ENCODE assay signal across 7 mouse cellular contexts in the genomic region with DNA sequence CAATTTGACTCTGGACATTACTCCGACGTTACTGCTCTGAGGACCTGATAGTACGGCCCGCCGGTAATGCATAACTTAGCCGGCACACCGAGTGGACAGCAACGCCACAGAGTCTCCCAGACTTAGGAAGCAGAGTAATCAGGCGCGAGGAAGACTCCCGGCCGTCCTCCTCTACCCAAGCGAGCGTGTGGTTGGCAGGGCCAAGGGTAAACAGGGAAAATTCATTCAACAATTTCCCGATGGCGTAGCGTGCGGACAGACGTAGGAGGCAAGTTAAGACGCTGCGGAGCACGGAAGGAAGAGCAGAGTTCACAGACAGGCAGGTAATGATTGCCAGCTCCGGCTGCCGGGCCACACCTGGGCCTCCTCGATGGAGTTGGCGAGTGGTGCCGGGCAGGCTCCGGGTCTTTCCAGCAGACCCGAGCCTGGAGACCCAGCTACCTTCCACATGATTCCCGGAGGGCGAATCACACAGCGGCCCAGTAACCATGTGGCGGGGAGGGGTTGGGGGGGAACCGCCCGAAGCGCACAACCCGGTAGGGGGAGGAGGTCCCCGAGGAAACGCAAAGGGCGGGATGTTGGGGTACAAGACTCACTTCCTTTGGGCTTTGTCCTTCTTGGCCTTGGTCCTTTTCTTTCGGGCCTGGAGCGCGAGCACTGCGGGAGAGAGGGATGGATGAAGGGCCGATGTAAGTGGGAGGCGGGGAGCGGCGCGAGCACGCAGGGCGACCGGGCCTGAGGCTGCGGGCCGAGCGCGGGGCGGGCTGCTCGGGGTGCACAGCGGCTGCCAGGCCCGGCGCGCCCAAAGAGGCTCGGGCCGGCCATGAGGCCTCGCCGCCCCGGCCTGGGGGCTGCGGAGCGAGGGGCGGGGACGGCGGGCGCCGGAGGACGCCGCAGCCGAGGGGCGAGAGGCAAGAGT. TPM values are rescaled to one million over a fixed set of nuclear protein-coding genes. Genes with fewer than 3 reads are reported as not detected.
A peak's percentile ranks its signal among the peaks of the same experiment; 100 is the strongest.
DNase-seq lines count a peak whose midpoint lies in the region; ATAC-seq and TF ChIP-seq lines count a peak whose summit lies in the region.

No protein-coding gene starts in this region.

- H3K36me3 ChIP-seq in intestine, embryonic 14.5 days (ENCODE audit: control insufficient read depth, insufficient read depth, low read length), result peaks cover 13% of the 10 kb centered on the region
- H3K36me3 ChIP-seq in midbrain, embryonic 10.5 days, result peaks cover 41% of the 10 kb centered on the region

- intact Hi-C loops in left cerebral cortex, postnatal 4 days (cut with DNase I), result loop anchor here (5.0 kb wide), 1 partner anchor 71 kb away; a partner anchor contains a TSS

- H3K4me3 ChIP-seq in cortical plate, adult 2 months (ENCODE audit: insufficient read depth, low read length), result peak overlapping the region; percentile 74
- H3K4me3 ChIP-seq in intestine, embryonic 14.5 days (ENCODE audit: low read depth, low read length), result peak overlapping the region; percentile 99
- peak overlapping the region; percentile 98 for H3K4me3 ChIP-seq in midbrain, embryonic 10.5 days

- peak; percentile 66 for DNase-seq in ZHBTc4 (ENCODE audit: low read depth, low spot score)
- DNase-seq in gastrocnemius, postnatal 25 days, result peak; percentile 36
- peak; percentile 81 for DNase-seq in intestine, embryonic 14.5 days (ENCODE audit: low spot score)
- peak; percentile 60 for DNase-seq in left cerebral cortex, postnatal 4 days
- DNase-seq in midbrain, embryonic 10.5 days (ENCODE audit: low spot score), result peak; percentile 70
- peak; percentile 16 for DNase-seq in skeletal muscle tissue, adult 2 months (ENCODE audit: low read depth, low spot score)

- H3K27me3 ChIP-seq in intestine, embryonic 14.5 days (replicated peaks; ENCODE audit: control insufficient read depth, insufficient read depth, low read length), result no peaks in the 10 kb centered on the region
- H3K27me3 ChIP-seq in midbrain, embryonic 10.5 days (ENCODE audit: low read depth, poor library complexity, severe bottlenecking), result no peaks in the 10 kb centered on the region

- no peaks in the 10 kb centered on the region for H3K9me3 ChIP-seq in intestine, embryonic 14.5 days (ENCODE audit: control insufficient read depth, low read length)
- no peaks in the 10 kb centered on the region for H3K9me3 ChIP-seq in midbrain, embryonic 10.5 days (replicated peaks)

- H3K4me1 ChIP-seq in cortical plate, adult 2 months (ENCODE audit: control insufficient read depth, insufficient read depth, low read length), result peaks cover 12% of the 10 kb centered on the region
- H3K4me1 ChIP-seq in intestine, embryonic 14.5 days (replicated peaks; ENCODE audit: control insufficient read depth, insufficient read depth, low read length), result peaks cover 12% of the 10 kb centered on the region
- peaks cover 42% of the 10 kb centered on the region for H3K4me1 ChIP-seq in midbrain, embryonic 10.5 days

- H3K4me2 ChIP-seq in intestine, embryonic 14.5 days (ENCODE audit: low read length), result peak overlapping the region; percentile 96

- under 1% methylated on average over 70 of the region's 78 CpGs for WGBS in intestine, embryonic 14.5 days
- under 1% methylated on average over 71 of the region's 78 CpGs for WGBS in midbrain, embryonic 10.5 days

- ATAC-seq in intestine, embryonic 14.5 days (replicated peaks; ENCODE audit: low FRiP score, low TSS enrichment, low read depth), result peak; percentile 74

- TF ChIP-seq POLR2A in cortical plate, adult 2 months (IDR thresholded peaks at IDR 0.05; ENCODE audit: extremely low read depth, insufficient read depth, low read length), result peak; percentile 51; the same call in 1 of the 2 replicates

- H3K9ac ChIP-seq in intestine, embryonic 14.5 days (ENCODE audit: low read length), result peak overlapping the region; percentile 96

- H3K27ac ChIP-seq in cortical plate, adult 2 months (ENCODE audit: insufficient read depth, low read length), result peak overlapping the region; percentile 13; the same call in 1 of the 2 replicates
- H3K27ac ChIP-seq in intestine, embryonic 14.5 days (ENCODE audit: low read depth), result peak overlapping the region; percentile 90
- peak overlapping the region; percentile 98 for H3K27ac ChIP-seq in midbrain, embryonic 10.5 days (replicated peaks)

- TF ChIP-seq CTCF in cortical plate, adult 2 months (IDR thresholded peaks at IDR 0.05; ENCODE audit: extremely low read depth, insufficient read depth, low read length), result no peak

RNA-seq across cellular contexts. Expression of a gene that starts 0.9 kb away (rescaled TPM):
- 68.5 and 70.7 TPM in 2 replicates for polyA plus RNA-seq in cortical plate, adult 2 months (2012; rRNA removed)
- 10 to 100 TPM; 25.0 to 31.4 TPM for total RNA-seq in gastrocnemius, postnatal 25 days (2021)
- polyA plus RNA-seq in intestine, embryonic 14.5 days (2014; fragmentation: Nextera tagmentation; extraction: Ambion mirVana), result 124 and 126 TPM in 2 replicates
- 100 to 1,000 TPM; 127 to 133 TPM for total RNA-seq in left cerebral cortex, postnatal 4 days (2021)
- 115 and 120 TPM in 2 replicates for polyA plus RNA-seq in midbrain, embryonic 10.5 days (2016; fragmentation: Nextera tagmentation; extraction: Ambion mirVana)

RNA-seq across cellular contexts. Expression of a gene that starts 46.2 kb away (rescaled TPM):
- 4.5 and 5.1 TPM in 2 replicates for polyA plus RNA-seq in cortical plate, adult 2 months (2012; rRNA removed)
- not detected for total RNA-seq in gastrocnemius, postnatal 25 days (2021)
- polyA plus RNA-seq in intestine, embryonic 14.5 days (2014; fragmentation: Nextera tagmentation; extraction: Ambion mirVana), result 1.5 and 2.0 TPM in 2 replicates
- total RNA-seq in left cerebral cortex, postnatal 4 days (2021), result 1 to 10 TPM; 7.4 to 8.1 TPM
- 1.2 and 1.5 TPM in 2 replicates for polyA plus RNA-seq in midbrain, embryonic 10.5 days (2016; fragmentation: Nextera tagmentation; extraction: Ambion mirVana)

Comparison
In these comparisons a context has a peak if more than half of its experiments do, and no peak if none do; other contexts are left out.
1. Peak in every context shown above with its lines: DNase-seq, ATAC-seq, H3K4me3 ChIP-seq and H3K27ac ChIP-seq.
2. DNase-seq: peak in every context shown above with its lines; median percentile 81 in intestine, embryonic 14.5 days; 70 in midbrain, embryonic 10.5 days; 66 in ZHBTc4; 60 in left cerebral cortex, postnatal 4 days; 36 in gastrocnemius, postnatal 25 days; 16 in skeletal muscle tissue, adult 2 months.
3. H3K27ac ChIP-seq: peak in every context shown above with its lines; median percentile 98 in midbrain, embryonic 10.5 days; 90 in intestine, embryonic 14.5 days; 13 in cortical plate, adult 2 months.